In genomic region chr11:4308514-4309450, GRCm38 (mm10) we compare ENCODE assay signal across 8 mouse cellular contexts. TPM values are rescaled to one million over a fixed set of nuclear protein-coding genes. Genes with fewer than 3 reads are reported as not detected.
DNase-seq lines count a peak whose midpoint lies in the region; ATAC-seq lines count a peak whose summit lies in the region.

No protein-coding gene starts in this region.

- DNase-seq in left cerebral cortex, postnatal 4 days = peak; percentile 68
- DNase-seq in left cerebral cortex, adult 8-10 months (ENCODE audit: low spot score in 2 of 2) = no peak
- peak; percentile 49 to 54 for DNase-seq in cerebellum, postnatal 36 days

- intact Hi-C loops in left cerebral cortex, postnatal 4 days (cut with DNase I) = no loop called here

- H3K4me3 ChIP-seq in heart, embryonic 14.5 days (ENCODE audit: control insufficient read depth in 1 of 2, insufficient read depth in 1 of 2, low read depth in 1 of 2, low read length in 2 of 2) = no peak overlapping the region
- H3K4me3 ChIP-seq in midbrain, embryonic 12.5 days = no peak overlapping the region

- WGBS in heart, embryonic 14.5 days = 32% methylated on average over 25 of the region's 25 CpGs
- 45% methylated on average over 25 of the region's 25 CpGs for WGBS in midbrain, embryonic 12.5 days

- H3K4me1 ChIP-seq in heart, embryonic 14.5 days (ENCODE audit: control insufficient read depth in 2 of 2, insufficient read depth in 2 of 2, low read length in 2 of 2) = peaks cover 11 to 18% of the 10 kb centered on the region in 2 experiments
- H3K4me1 ChIP-seq in midbrain, embryonic 12.5 days = peaks cover 15% of the 10 kb centered on the region; the same call in 1 of the 2 replicates

- peak overlapping the region; percentile 31; the same call in 1 of the 2 replicates for H3K9ac ChIP-seq in heart, embryonic 14.5 days (ENCODE audit: low read length)
- H3K9ac ChIP-seq in midbrain, embryonic 12.5 days (replicated peaks) = no peak overlapping the region; the same call in 1 of the 2 replicates

- H3K9me3 ChIP-seq in heart, embryonic 14.5 days (ENCODE audit: control insufficient read depth, low read length) = no peaks in the 10 kb centered on the region
- no peaks in the 10 kb centered on the region for H3K9me3 ChIP-seq in midbrain, embryonic 12.5 days

- no peaks in the 10 kb centered on the region for H3K36me3 ChIP-seq in heart, embryonic 14.5 days (ENCODE audit: control insufficient read depth, insufficient read depth, low read length)
- no peaks in the 10 kb centered on the region for H3K36me3 ChIP-seq in midbrain, embryonic 12.5 days

- ATAC-seq in heart, embryonic 14.5 days (ENCODE audit: insufficient number of reproducible peaks, insufficient read depth, low FRiP score, low read depth) = 0 out of 2 replicates have a peak, but pooled peaks have one; percentile 17
- ATAC-seq in midbrain, embryonic 12.5 days (ENCODE audit: low FRiP score, low read depth) = no peak
- ATAC-seq in erythroid progenitor cell, adult 5-6 weeks (replicated peaks; ENCODE audit: low FRiP score, poor library complexity, severe bottlenecking) = no peak
- no peak for ATAC-seq in CD4-positive, CD25-positive, alpha-beta regulatory T cell, adult 4 months
- ATAC-seq in activated CD4-positive, CD25-positive, alpha-beta regulatory T cell, adult 4 months = no peak

- H3K27ac ChIP-seq in heart, embryonic 14.5 days (replicated peaks in 1 of 2; ENCODE audit: control insufficient read depth in 1 of 2, insufficient read depth in 1 of 2, low read depth in 2 of 2, low read length in 2 of 2) = 0 out of 4 replicates have a peak overlapping the region, but pooled peaks of 1 of the 2 experiments have one; percentile 28
- H3K27ac ChIP-seq in midbrain, embryonic 12.5 days (replicated peaks) = no peak overlapping the region

- peaks cover 10% of the 10 kb centered on the region; the same call in 1 of the 2 replicates for H3K27me3 ChIP-seq in heart, embryonic 14.5 days (ENCODE audit: control insufficient read depth, insufficient read depth, low read length)
- peaks cover 8% of the 10 kb centered on the region; the same call in 1 of the 2 replicates for H3K27me3 ChIP-seq in midbrain, embryonic 12.5 days

- peak overlapping the region; percentile 47 for H3K4me2 ChIP-seq in heart, embryonic 14.5 days (ENCODE audit: low read length)
- H3K4me2 ChIP-seq in midbrain, embryonic 12.5 days (replicated peaks) = peak overlapping the region; percentile 21

RNA-seq across cellular contexts. Expression of gene Lif, which starts 51.4 kb away (rescaled TPM):
- total RNA-seq in left cerebral cortex, postnatal 4 days (2021) = under 1 TPM; 0.08 TPM
- 1 to 10 TPM in 1 of 4 experiments, under 1 TPM in 3; 0.66 to 1.3 (median 0.94) TPM for total RNA-seq in left cerebral cortex, adult 8-10 months (2022)
- 0.24 TPM in 1 of 2 replicates, not detected in the other for polyA plus RNA-seq in heart, embryonic 14.5 days (2014; fragmentation: Nextera tagmentation; extraction: Ambion mirVana)
- polyA plus RNA-seq in midbrain, embryonic 12.5 days (2016; fragmentation: Nextera tagmentation; extraction: Ambion mirVana) = 0.05 TPM in 1 of 2 replicates, not detected in the other
- not detected in 2 replicates for total RNA-seq in erythroid progenitor cell, adult 5-6 weeks (2015; ENCODE audit: low replicate concordance)
- 0.39 TPM in 1 of 2 replicates, not detected in the other for total RNA-seq in erythroid progenitor cell, adult 5-6 weeks (2017; ENCODE audit: low replicate concordance)
- polyA plus RNA-seq in CD4-positive, CD25-positive, alpha-beta regulatory T cell, adult 4 months (2017; shearing (Covaris generic)) = 1 to 10 TPM; 1.8 to 2.7 TPM
- 1 to 10 TPM; 2.9 to 6.6 TPM for polyA plus RNA-seq in activated CD4-positive, CD25-positive, alpha-beta regulatory T cell, adult 4 months (2017; shearing (Covaris generic))

Comparison
In these comparisons a context has a peak if more than half of its experiments do, and no peak if none do; other contexts are left out.
1. DNase-seq: peak in left cerebral cortex, postnatal 4 days (single experiment) and cerebellum, postnatal 36 days (2 of 2); none in left cerebral cortex, adult 8-10 months (0 of 2).